Mouse (Mus musculus): ENCODE data around the gene Sphk1.

Sphk1 gene

DNA sequence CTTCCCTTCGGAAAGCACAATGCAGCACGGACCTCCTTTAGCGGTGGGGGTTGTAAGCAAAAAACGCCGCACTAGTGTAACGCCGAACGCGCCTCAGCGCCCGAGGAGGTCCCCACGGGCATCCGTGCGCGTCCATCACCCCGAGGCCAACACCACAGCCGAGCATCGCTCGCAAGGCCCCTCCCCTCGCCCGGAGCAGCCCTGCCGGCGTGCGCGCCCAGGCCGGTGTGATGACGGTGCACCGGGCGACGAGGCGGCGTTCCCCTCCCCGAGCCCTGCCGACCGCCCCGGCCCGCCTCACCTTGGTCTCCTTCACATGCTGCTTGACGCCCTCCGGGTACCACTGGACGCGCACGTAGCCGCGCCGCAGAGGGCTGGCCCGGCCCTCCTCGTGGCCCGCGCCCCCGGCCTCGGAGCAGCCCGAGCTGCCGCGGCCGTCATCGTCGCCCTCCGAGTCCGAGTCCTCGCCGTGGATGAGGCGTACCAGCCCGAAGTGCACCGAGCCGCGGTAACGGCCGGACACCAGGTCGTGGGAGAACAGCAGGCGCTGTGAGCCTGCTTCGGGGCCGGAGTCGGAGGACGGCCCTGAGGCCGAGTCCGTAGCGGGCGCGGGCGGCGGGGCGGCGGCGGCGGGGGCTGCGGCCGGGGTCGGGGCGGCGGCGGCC is 50.1 kb downstream of the Sphk1 start:
- peak; percentile 48 for DNase-seq

DNA sequence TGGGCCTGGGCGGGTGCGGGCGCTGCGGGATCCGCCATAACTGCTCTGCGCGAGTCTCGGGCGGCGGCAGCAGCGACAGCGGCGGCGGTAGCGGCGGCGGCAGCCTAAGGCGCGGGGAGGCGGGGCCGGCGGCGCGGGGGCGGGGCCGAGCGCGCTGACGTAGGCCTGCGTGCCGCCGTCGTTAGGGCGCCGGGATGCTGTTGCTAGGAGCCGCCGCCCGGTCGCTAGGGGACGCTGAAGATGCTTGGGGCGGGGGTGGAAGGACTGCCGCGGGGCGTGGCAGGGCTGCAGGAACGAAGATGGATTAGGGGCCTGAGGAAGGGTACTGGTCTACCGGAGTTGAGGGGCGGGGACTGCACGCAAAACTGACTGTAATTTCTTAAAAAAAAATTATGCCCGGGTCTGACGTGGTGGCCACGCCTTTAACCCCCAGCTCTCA is 50.7 kb downstream of the Sphk1 start, which contains the start of gene Ube2o:
Gene Ube2o (minus strand): TSS at position 72 of the 439 bp plus-strand sequence.
- peak; percentile 88 for DNase-seq

DNA sequence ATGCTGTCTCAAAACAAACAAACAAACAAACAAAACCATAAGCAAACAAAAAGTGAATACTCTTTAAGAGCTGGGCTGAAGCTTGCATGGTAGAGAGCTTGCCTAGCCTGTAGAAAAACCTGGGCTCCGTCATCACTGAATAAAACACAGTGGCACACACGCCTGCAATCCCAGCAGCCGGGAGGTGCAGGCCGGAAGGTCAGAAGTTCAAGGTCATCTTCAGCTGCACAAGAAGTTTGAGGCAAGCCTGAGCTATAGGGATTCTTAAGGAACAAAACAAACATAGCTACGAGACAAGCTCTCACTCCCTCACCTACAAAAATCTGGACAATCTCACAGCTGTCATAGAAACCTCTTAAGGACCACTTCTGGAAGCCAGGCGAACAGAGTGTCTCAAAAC is 55.0 kb downstream of the Sphk1 start:
- DNase-seq: no peak
